Mouse (Mus musculus): ENCODE data around the gene Chil1.

GRCm38 (mm10) chr1:134142363-134142794 is 39.6 kb upstream of the Chil1 start:
- TF ChIP-seq CTCF (IDR thresholded peaks at IDR 0.05; ENCODE audit: insufficient read depth, low read length) (no peak), POLR2A (IDR thresholded peaks at IDR 0.05; ENCODE audit: borderline replicate concordance, extremely low read depth, low read depth, low read length) (no peak)
